Mouse (Mus musculus) heart, adult 2 months (tissue): Measurements from ENCODE around the gene Fam129b.

Experiments used
- CTCF ChIP-seq: fragments of 200-600 bp; IDR thresholded peaks from 2 replicates; pipeline ENCODE4 v1.8.1; 2022; ENCODE audit warnings: antibody characterized with exemption, mild to moderate bottlenecking, moderate library complexity
- POLR2A ChIP-seq: fragments of 200-500 bp; IDR thresholded peaks from 2 replicates; pipeline ENCODE4 v1.6.1; 2011; ENCODE audit warnings: mild to moderate bottlenecking, low read depth, low read length, control low read depth; ENCODE audit not compliant: insufficient read depth

- TF ChIP-seq CTCF: no peak
- TF ChIP-seq POLR2A: no peak
These were observed 8.8 kb downstream of the Fam129b start for GRCm38 (mm10) chr2:32884745-32885144.
